Mouse (Mus musculus): ENCODE data around the gene Dnajc8. TPM values are rescaled to one million over a fixed set of nuclear protein-coding genes. Genes with fewer than 3 reads are reported as not detected.

Dnajc8 gene
- total and polyA plus RNA-seq, 2 experiments from 2014 or later: 103 to 151 TPM

- WGBS: 80% methylated on average over 6 of the region's 6 CpGs
- ATAC-seq: no peak
- DNase-seq: no peak
- no peak overlapping the region for H3K27ac ChIP-seq (ENCODE audit: low read depth, low read length)
- no peaks in the 10 kb centered on the region for H3K9me3 ChIP-seq (ENCODE audit: low read length)
- no peaks in the 10 kb centered on the region for H3K27me3 ChIP-seq (ENCODE audit: insufficient read depth, low read length)
- H3K4me1 ChIP-seq (ENCODE audit: insufficient read depth): no peaks in the 10 kb centered on the region; the same call in 1 of the 2 replicates
- no peak overlapping the region for H3K4me3 ChIP-seq (ENCODE audit: low read depth, low read length)
- H3K4me2 ChIP-seq (ENCODE audit: low read depth): no peak overlapping the region
- H3K36me3 ChIP-seq (ENCODE audit: insufficient read depth): no peaks in the 10 kb centered on the region
- H3K9ac ChIP-seq: no peak overlapping the region
- no peak for TF ChIP-seq CTCF (IDR thresholded peaks at IDR 0.05; ENCODE audit: low read depth)
Measured at GRCm38 (mm10) chr4:132506250-132506649, 29.1 kb upstream of the Dnajc8 start.

GRCm38 (mm10) chr4:132507210-132507609, 28.1 kb upstream of the Dnajc8 start:
- Histone ChIP-seq H3K4me1 (ENCODE audit: insufficient read depth) (no peaks in the 10 kb centered on the region; the same call in 1 of the 2 replicates), H3K4me2 (ENCODE audit: low read depth) (no peak overlapping the region), H3K36me3 (ENCODE audit: insufficient read depth) (no peaks in the 10 kb centered on the region), H3K4me3 (ENCODE audit: low read depth, low read length) (no peak overlapping the region), H3K27me3 (ENCODE audit: insufficient read depth, low read length) (no peaks in the 10 kb centered on the region), H3K27ac (ENCODE audit: low read depth, low read length) (no peak overlapping the region), H3K9ac (no peak overlapping the region), H3K9me3 (ENCODE audit: low read length) (no peaks in the 10 kb centered on the region)
- 51% methylated on average over 2 of the region's 2 CpGs for WGBS
- ATAC-seq (no peak), DNase-seq (no peak)
- TF ChIP-seq CTCF (IDR thresholded peaks at IDR 0.05; ENCODE audit: low read depth): no peak

- H3K36me3 ChIP-seq (ENCODE audit: insufficient read depth): no peaks in the 10 kb centered on the region
- H3K4me3 ChIP-seq (ENCODE audit: low read depth, low read length): peak overlapping the region; percentile 70
- peak overlapping the region; percentile 69; the same call in 1 of the 2 replicates for H3K27ac ChIP-seq (ENCODE audit: low read depth, low read length)
- peak overlapping the region; percentile 62 for H3K9ac ChIP-seq
- H3K9me3 ChIP-seq (ENCODE audit: low read length): no peaks in the 10 kb centered on the region
- no peaks in the 10 kb centered on the region for H3K27me3 ChIP-seq (ENCODE audit: insufficient read depth, low read length)
- DNase-seq (peak; percentile 66), ATAC-seq (peak; percentile 64)
- WGBS: under 1% methylated on average over 48 of the region's 52 CpGs
- TF ChIP-seq CTCF (IDR thresholded peaks at IDR 0.05; ENCODE audit: low read depth): no peak
- H3K4me2 ChIP-seq (ENCODE audit: low read depth): peak overlapping the region; percentile 94
- no peaks in the 10 kb centered on the region; the same call in 1 of the 2 replicates for H3K4me1 ChIP-seq (ENCODE audit: insufficient read depth)
Measured at GRCm38 (mm10) chr4:132509621-132510296, 25.6 kb upstream of the Dnajc8 start.

- Histone ChIP-seq H3K9me3 (ENCODE audit: low read length) (no peaks in the 10 kb centered on the region), H3K27ac (ENCODE audit: low read depth, low read length) (peak within 1 kb of the TSS; percentile 69; the same call in 1 of the 2 replicates), H3K4me1 (ENCODE audit: insufficient read depth) (peaks cover 3% of the 10 kb centered on the region; the same call in 1 of the 2 replicates), H3K27me3 (ENCODE audit: insufficient read depth, low read length) (no peaks in the 10 kb centered on the region), H3K36me3 (ENCODE audit: insufficient read depth) (no peaks in the 10 kb centered on the region), H3K9ac (peak within 1 kb of the TSS; percentile 62), H3K4me3 (ENCODE audit: low read depth, low read length) (peak within 1 kb of the TSS; percentile 70), H3K4me2 (ENCODE audit: low read depth) (peak within 1 kb of the TSS; percentile 94)
- WGBS: 2% methylated on average over 28 of the region's 32 CpGs
- peak; percentile 97 for DNase-seq
- peak; percentile 97 for ATAC-seq
- TF ChIP-seq CTCF (IDR thresholded peaks at IDR 0.05; ENCODE audit: low read depth): no peak
Measured at GRCm38 (mm10) chr4:132510352-132510798, 25.0 kb upstream of the Dnajc8 start, which contains the start of gene Sesn2. Gene Sesn2, minus strand, starts transcription at chr4:132510501.

GRCm38 (mm10) chr4:132512080-132512479, 23.3 kb upstream of the Dnajc8 start:
- Histone ChIP-seq H3K4me1 (ENCODE audit: insufficient read depth) (peaks cover 3% of the 10 kb centered on the region; the same call in 1 of the 2 replicates), H3K36me3 (ENCODE audit: insufficient read depth) (no peaks in the 10 kb centered on the region), H3K4me2 (ENCODE audit: low read depth) (no peak overlapping the region), H3K27ac (ENCODE audit: low read depth, low read length) (no peak overlapping the region), H3K9ac (no peak overlapping the region), H3K4me3 (ENCODE audit: low read depth, low read length) (no peak overlapping the region), H3K9me3 (ENCODE audit: low read length) (no peaks in the 10 kb centered on the region), H3K27me3 (ENCODE audit: insufficient read depth, low read length) (no peaks in the 10 kb centered on the region)
- no peak for DNase-seq
- WGBS: 74% methylated on average over 3 of the region's 3 CpGs
- no peak for ATAC-seq
- TF ChIP-seq CTCF (IDR thresholded peaks at IDR 0.05; ENCODE audit: low read depth): no peak

GRCm38 (mm10) chr4:132513395-132514273, 21.7 kb upstream of the Dnajc8 start:
- no peaks in the 10 kb centered on the region for H3K9me3 ChIP-seq (ENCODE audit: low read length)
- no peak overlapping the region for H3K27ac ChIP-seq (ENCODE audit: low read depth, low read length)
- no peaks in the 10 kb centered on the region for H3K36me3 ChIP-seq (ENCODE audit: insufficient read depth)
- no peak overlapping the region; the same call in 1 of the 2 replicates for H3K4me2 ChIP-seq (ENCODE audit: low read depth)
- no peak for DNase-seq
- TF ChIP-seq CTCF (IDR thresholded peaks at IDR 0.05; ENCODE audit: low read depth): no peak
- 30% methylated on average over 14 of the region's 14 CpGs for WGBS
- H3K4me3 ChIP-seq (ENCODE audit: low read depth, low read length): no peak overlapping the region
- H3K27me3 ChIP-seq (ENCODE audit: insufficient read depth, low read length): no peaks in the 10 kb centered on the region
- ATAC-seq: no peak
- H3K9ac ChIP-seq: no peak overlapping the region
- H3K4me1 ChIP-seq (ENCODE audit: insufficient read depth): peaks cover 3% of the 10 kb centered on the region; the same call in 1 of the 2 replicates
